Mouse (Mus musculus) hindbrain, embryonic 13.5 days (tissue): Measurements from ENCODE around the gene Gpsm2. TPM values are rescaled to one million over a fixed set of nuclear protein-coding genes. Genes with fewer than 3 reads are reported as not detected.

ENCODE experiments used
- ATAC-seq: fragments of 200-750 bp; cut with Nextera tagmentation; 2 replicates; pipeline ENCODE4 v1.8.0; 2017; ENCODE audit warnings: moderate TSS enrichment; ENCODE audit not compliant: low FRiP score
- H3K27ac ChIP-seq: fragments of 300-500 bp; sonication (generic); 2 replicates; pipeline ENCODE4 v1.5.1; 2015; ENCODE audit warnings: inconsistent platforms, mild to moderate bottlenecking, moderate library complexity
- H3K27me3 ChIP-seq: fragments of 300-500 bp; sonication (generic); 2 replicates; pipeline ENCODE4 v1.6.1; 2015; ENCODE audit warnings: mild to moderate bottlenecking, inconsistent platforms
- H3K36me3 ChIP-seq: fragments of 300-500 bp; sonication (generic); 2 replicates; pipeline ENCODE4 v1.6.1; 2015; ENCODE audit warnings: mild to moderate bottlenecking, inconsistent platforms
- H3K4me1 ChIP-seq: fragments of 300-500 bp; sonication (generic); replicated peaks from 2 replicates; pipeline ENCODE4 v1.6.1; 2015; ENCODE audit warnings: inconsistent platforms
- H3K4me2 ChIP-seq: fragments of 300-500 bp; sonication (generic); 2 replicates; pipeline ENCODE4 v1.6.1; 2015; ENCODE audit warnings: inconsistent platforms, mild to moderate bottlenecking, moderate library complexity
- H3K4me3 ChIP-seq: fragments of 300-500 bp; sonication (generic); 2 replicates; pipeline ENCODE4 v1.5.1; 2015; ENCODE audit warnings: mild to moderate bottlenecking, inconsistent platforms
- H3K9ac ChIP-seq: fragments of 300-500 bp; sonication (generic); 2 replicates; pipeline ENCODE4 v1.6.1; 2015; ENCODE audit warnings: mild to moderate bottlenecking, inconsistent platforms
- H3K9me3 ChIP-seq: fragments of 300-500 bp; sonication (generic); 2 replicates; pipeline ENCODE4 v1.6.1; 2016; ENCODE audit warnings: inconsistent platforms
- WGBS: fragments of 180-500 bp; shearing (Covaris S2); methylation state at CpG from one replicate; pipeline ENCODE4 v1.1.7; 2015; 5-methylcytosine and 5-hydroxymethylcytosine counted together
- polyA plus RNA-seq: library from polyadenylated mRNA; unstranded; fragments of >200 nt; fragmentation: Nextera tagmentation; extraction: Ambion mirVana; gene quantifications from 2 replicates; pipeline ENCODE4 v1.2.1, GENCODE M21; 2015

Gpsm2 gene
- polyA plus RNA-seq, 1 experiment from 2014 or later, result 24.4 TPM

GRCm38 (mm10) chr3:108755542-108755941, 33.4 kb upstream of the Gpsm2 start:
- 94% methylated on average over 2 of the region's 2 CpGs for WGBS

GRCm38 (mm10) chr3:108754541-108754940, 32.4 kb upstream of the Gpsm2 start:
- ATAC-seq, result no peak
- H3K4me3 ChIP-seq, result no peak overlapping the region
- no peaks in the 10 kb centered on the region for H3K4me1 ChIP-seq
- WGBS, result 92% methylated on average over 1 of the region's 1 CpGs
- H3K27me3 ChIP-seq, result no peaks in the 10 kb centered on the region
- no peak overlapping the region for H3K27ac ChIP-seq
- H3K36me3 ChIP-seq, result no peaks in the 10 kb centered on the region
- H3K9me3 ChIP-seq, result no peaks in the 10 kb centered on the region
- no peak overlapping the region for H3K4me2 ChIP-seq
- no peak overlapping the region for H3K9ac ChIP-seq

More at GRCm38 (mm10) chr3:108755542-108755941, 33.4 kb upstream of the Gpsm2 start:
- H3K9ac ChIP-seq, result no peak overlapping the region
- H3K4me3 ChIP-seq, result no peak overlapping the region
- no peaks in the 10 kb centered on the region for H3K4me1 ChIP-seq
- H3K27me3 ChIP-seq, result no peaks in the 10 kb centered on the region
- H3K27ac ChIP-seq, result no peak overlapping the region
- ATAC-seq, result no peak
- no peak overlapping the region for H3K4me2 ChIP-seq
- no peaks in the 10 kb centered on the region for H3K36me3 ChIP-seq
- no peaks in the 10 kb centered on the region for H3K9me3 ChIP-seq

DNA sequence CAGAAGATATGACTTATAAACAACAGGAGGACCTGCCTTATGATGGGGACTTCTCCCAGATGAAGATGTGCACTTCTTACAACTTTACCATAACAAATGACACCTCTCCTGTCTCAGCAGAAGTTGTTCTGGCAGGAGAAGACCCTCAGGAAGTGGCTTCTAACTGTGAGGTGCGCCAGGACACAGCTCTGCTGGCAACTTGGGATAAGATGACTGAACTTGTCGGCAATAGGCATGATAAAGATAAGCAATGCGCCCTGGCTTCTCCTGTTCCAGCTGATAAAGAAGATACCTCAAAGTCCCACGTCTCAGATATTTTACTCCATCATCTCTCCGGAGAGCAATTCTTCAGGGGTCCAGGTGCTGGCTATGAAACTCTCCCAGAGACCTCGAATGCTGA, 29.6 kb upstream of the Gpsm2 start:
- H3K4me1 ChIP-seq, result no peaks in the 10 kb centered on the region
- H3K27me3 ChIP-seq, result 0 out of 2 replicates have a peak, but pooled peaks cover 1% of the 10 kb centered on the region
- H3K36me3 ChIP-seq, result no peaks in the 10 kb centered on the region
- ATAC-seq, result no peak
- 92% methylated on average over 6 of the region's 6 CpGs for WGBS
- no peak overlapping the region for H3K4me2 ChIP-seq
- H3K4me3 ChIP-seq, result no peak overlapping the region
- H3K27ac ChIP-seq, result no peak overlapping the region
- H3K9ac ChIP-seq, result no peak overlapping the region
- H3K9me3 ChIP-seq, result no peaks in the 10 kb centered on the region

DNA sequence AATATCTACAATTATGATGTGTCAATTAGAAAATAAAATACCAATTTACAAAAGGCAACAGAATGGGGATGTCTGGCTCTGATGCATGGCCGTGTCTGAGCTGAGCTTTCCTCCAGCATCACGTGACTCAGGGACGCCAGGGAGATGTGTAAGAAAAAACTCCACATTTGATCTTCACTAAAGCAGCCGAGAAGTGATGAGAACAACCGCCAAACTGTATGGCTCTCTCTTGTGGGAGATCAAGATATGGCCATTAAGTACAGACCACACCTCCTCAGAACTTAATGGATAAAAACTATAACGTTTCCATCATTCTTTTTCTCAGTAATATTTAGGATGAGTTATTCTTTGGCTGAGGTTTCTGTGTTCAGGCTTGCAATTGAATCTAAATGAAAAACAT, 29.0 kb upstream of the Gpsm2 start:
- Histone ChIP-seq H3K4me1 (no peaks in the 10 kb centered on the region), H3K4me3 (no peak overlapping the region), H3K36me3 (no peaks in the 10 kb centered on the region), H3K9ac (no peak overlapping the region), H3K4me2 (no peak overlapping the region), H3K27me3 (0 out of 2 replicates have a peak, but pooled peaks cover 3% of the 10 kb centered on the region), H3K9me3 (no peaks in the 10 kb centered on the region), H3K27ac (no peak overlapping the region)
- ATAC-seq, result no peak
- 82% methylated on average over 6 of the region's 6 CpGs for WGBS

DNA sequence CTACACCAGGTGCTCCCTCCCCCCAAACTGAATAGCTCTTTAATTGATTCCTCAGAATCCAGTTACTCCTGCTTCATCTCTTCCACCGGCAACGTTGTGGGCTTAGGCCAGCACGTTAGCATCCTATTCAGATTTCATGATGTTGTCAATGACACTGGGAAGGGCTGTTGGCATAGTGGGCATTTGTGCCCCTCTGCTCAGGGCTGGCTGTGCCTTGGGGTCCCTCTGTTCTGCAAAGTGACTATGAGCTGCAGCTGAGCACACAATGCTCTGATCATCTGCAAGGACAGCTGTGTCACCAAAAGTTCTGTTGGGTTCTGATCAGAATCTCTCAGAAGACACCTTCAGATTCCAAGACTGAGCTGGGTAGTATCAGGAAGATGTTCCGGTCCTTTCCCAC, 22.0 kb upstream of the Gpsm2 start:
- Histone ChIP-seq H3K27me3 (0 out of 2 replicates have a peak, but pooled peaks cover 3% of the 10 kb centered on the region), H3K9me3 (no peaks in the 10 kb centered on the region), H3K9ac (no peak overlapping the region), H3K36me3 (no peaks in the 10 kb centered on the region), H3K4me2 (no peak overlapping the region), H3K4me1 (no peaks in the 10 kb centered on the region), H3K27ac (no peak overlapping the region), H3K4me3 (no peak overlapping the region)
- WGBS, result 85% methylated on average over 4 of the region's 4 CpGs
- ATAC-seq, result no peak

- no peak within 1 kb of the TSS for H3K9ac ChIP-seq
- H3K9me3 ChIP-seq, result no peaks in the 10 kb centered on the region
- H3K4me3 ChIP-seq, result no peak within 1 kb of the TSS
- no peak within 1 kb of the TSS for H3K4me2 ChIP-seq
- WGBS, result 75% methylated on average over 8 of the region's 8 CpGs
- no peaks in the 10 kb centered on the region for H3K27me3 ChIP-seq
- no peaks in the 10 kb centered on the region for H3K36me3 ChIP-seq
- H3K4me1 ChIP-seq, result no peaks in the 10 kb centered on the region
- no peak within 1 kb of the TSS for H3K27ac ChIP-seq
- no peak for ATAC-seq
Measured at GRCm38 (mm10) chr3:108739045-108739708, 17.1 kb upstream of the Gpsm2 start, which contains the start of gene Aknad1. Gene Aknad1, plus strand, starts transcription at chr3:108739658.

GRCm38 (mm10) chr3:108737761-108738160, 15.7 kb upstream of the Gpsm2 start:
- Histone ChIP-seq H3K9me3 (no peaks in the 10 kb centered on the region), H3K4me3 (no peak overlapping the region), H3K4me2 (no peak overlapping the region), H3K27ac (no peak overlapping the region), H3K9ac (no peak overlapping the region), H3K4me1 (no peaks in the 10 kb centered on the region), H3K27me3 (no peaks in the 10 kb centered on the region), H3K36me3 (no peaks in the 10 kb centered on the region)
- ATAC-seq, result no peak
- WGBS, result 89% methylated on average over 3 of the region's 3 CpGs

GRCm38 (mm10) chr3:108730316-108730715, 8.2 kb upstream of the Gpsm2 start:
- Histone ChIP-seq H3K4me2 (no peak overlapping the region), H3K36me3 (no peaks in the 10 kb centered on the region), H3K9me3 (no peaks in the 10 kb centered on the region), H3K9ac (no peak overlapping the region), H3K4me3 (no peak overlapping the region), H3K27ac (no peak overlapping the region), H3K27me3 (no peaks in the 10 kb centered on the region), H3K4me1 (no peaks in the 10 kb centered on the region)
- ATAC-seq, result no peak
- WGBS, result 46% methylated on average over 12 of the region's 12 CpGs

GRCm38 (mm10) chr3:108727776-108728175, 5.7 kb upstream of the Gpsm2 start:
- WGBS, result 97% methylated on average over 3 of the region's 3 CpGs
- no peak for ATAC-seq
- H3K27me3 ChIP-seq, result no peaks in the 10 kb centered on the region
- H3K9me3 ChIP-seq, result no peaks in the 10 kb centered on the region
- H3K36me3 ChIP-seq, result no peaks in the 10 kb centered on the region
- no peak overlapping the region for H3K4me3 ChIP-seq
- H3K4me2 ChIP-seq, result no peak overlapping the region
- no peak overlapping the region for H3K27ac ChIP-seq
- no peak overlapping the region for H3K9ac ChIP-seq
- H3K4me1 ChIP-seq, result peaks cover 3% of the 10 kb centered on the region; the same call in 1 of the 2 replicates

- ATAC-seq, result no peak
- Histone ChIP-seq H3K27me3 (no peaks in the 10 kb centered on the region), H3K4me2 (no peak overlapping the region), H3K36me3 (no peaks in the 10 kb centered on the region), H3K9me3 (no peaks in the 10 kb centered on the region), H3K9ac (no peak overlapping the region), H3K4me3 (no peak overlapping the region), H3K4me1 (peaks cover 7% of the 10 kb centered on the region; the same call in 1 of the 2 replicates), H3K27ac (no peak overlapping the region)
Measured at GRCm38 (mm10) chr3:108727344-108727743, 5.2 kb upstream of the Gpsm2 start.

DNA sequence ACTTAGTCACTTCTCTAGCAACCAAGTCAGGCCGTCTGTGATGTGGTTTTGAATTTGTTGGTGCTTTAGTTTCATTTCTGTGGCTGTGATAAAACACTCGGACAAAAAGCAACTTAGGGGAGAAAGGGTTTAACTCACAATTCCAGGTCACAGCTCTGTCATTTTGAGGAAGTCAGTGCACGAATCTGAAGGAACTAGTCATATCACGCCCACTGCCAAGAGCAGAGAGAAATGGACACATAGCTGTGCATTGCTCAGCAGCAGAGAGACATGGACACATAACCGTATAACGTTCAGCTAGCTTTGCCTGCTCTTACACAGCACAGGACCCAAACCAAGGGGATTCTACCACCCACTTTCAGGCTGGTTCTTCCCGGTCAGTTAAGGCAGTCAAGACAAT, 4.3 kb upstream of the Gpsm2 start:
- H3K36me3 ChIP-seq, result no peaks in the 10 kb centered on the region
- H3K4me3 ChIP-seq, result no peak overlapping the region
- H3K4me1 ChIP-seq, result peaks cover 7% of the 10 kb centered on the region
- H3K4me2 ChIP-seq, result no peak overlapping the region
- no peaks in the 10 kb centered on the region for H3K9me3 ChIP-seq
- no peak overlapping the region for H3K27ac ChIP-seq
- H3K27me3 ChIP-seq, result no peaks in the 10 kb centered on the region
- no peak for ATAC-seq
- no peak overlapping the region for H3K9ac ChIP-seq
- 91% methylated on average over 7 of the region's 7 CpGs for WGBS

- H3K27ac ChIP-seq, result peak overlapping the region; percentile 92
- WGBS, result under 1% methylated on average over 44 of the region's 44 CpGs
- H3K9ac ChIP-seq, result peak overlapping the region; percentile 80
- ATAC-seq, result no peak
- peak overlapping the region; percentile 62 for H3K4me2 ChIP-seq
- no peaks in the 10 kb centered on the region for H3K27me3 ChIP-seq
- no peaks in the 10 kb centered on the region for H3K36me3 ChIP-seq
- H3K4me1 ChIP-seq, result peaks cover 18% of the 10 kb centered on the region
- H3K9me3 ChIP-seq, result no peaks in the 10 kb centered on the region
- peak overlapping the region; percentile 77 for H3K4me3 ChIP-seq
Measured at GRCm38 (mm10) chr3:108721076-108721991, 775 bp downstream of the Gpsm2 start.
